Comparison of ENCODE assay signal across 18 mouse cellular contexts in genomic region chr10:34638245-34638644, GRCm38 (mm10).
DNase-seq lines count a peak whose midpoint lies in the region; ATAC-seq and TF ChIP-seq lines count a peak whose summit lies in the region.
"Had no signal": no experiment of that assay in that cellular context is flagged by ENCODE, and none has a peak within 500 bp of the region (broad histone marks: within the 10 kb centered on the region; RNA-seq: fewer than 3 reads in every experiment).

No protein-coding gene starts in this region.

- H3K36me3 ChIP-seq in heart, postnatal 0 days (replicated peaks; ENCODE audit: control insufficient read depth, insufficient read depth, low read length): no peaks in the 10 kb centered on the region
- H3K36me3 ChIP-seq in liver, postnatal 0 days (replicated peaks; ENCODE audit: insufficient read depth, low read length): no peaks in the 10 kb centered on the region
- no peaks in the 10 kb centered on the region for H3K36me3 ChIP-seq in ES-E14 (ENCODE audit: control insufficient read depth, insufficient read depth, low read length, poor library complexity, severe bottlenecking)
- no peaks in the 10 kb centered on the region for H3K36me3 ChIP-seq in forebrain, embryonic 14.5 days (ENCODE audit: control insufficient read depth, insufficient read depth, low read length)
- H3K36me3 ChIP-seq: heart, embryonic 10.5 days; limb, embryonic 13.5 days had no signal

- in situ Hi-C loops in ES-E14 (cut with MboI; ENCODE audit: low sequenced_read_pairs in 2 of 2, unreplicated experiment in 2 of 2): no loop called here

- TF ChIP-seq EP300 in heart, postnatal 0 days (IDR thresholded peaks at IDR 0.05; ENCODE audit: low read depth): no peak
- TF ChIP-seq EP300 in liver, postnatal 0 days (IDR thresholded peaks at IDR 0.05; ENCODE audit: low read depth): no peak

- no peaks in the 10 kb centered on the region for H3K4me1 ChIP-seq in heart, postnatal 0 days (ENCODE audit: control insufficient read depth, insufficient read depth)
- H3K4me1 ChIP-seq in liver, postnatal 0 days (ENCODE audit: insufficient read depth): no peaks in the 10 kb centered on the region
- H3K4me1 ChIP-seq in ES-E14 (ENCODE audit: control insufficient read depth in 2 of 2, insufficient read depth in 2 of 2, low read length in 2 of 2, poor library complexity in 1 of 2): no peaks in the 10 kb centered on the region
- H3K4me1 ChIP-seq in forebrain, embryonic 14.5 days (ENCODE audit: control insufficient read depth, insufficient read depth, low read length): no peaks in the 10 kb centered on the region
- H3K4me1 ChIP-seq: heart, embryonic 10.5 days; limb, embryonic 13.5 days had no signal

- no peak overlapping the region for H3K4me2 ChIP-seq in heart, postnatal 0 days (ENCODE audit: low read depth, low read length)
- no peak overlapping the region for H3K4me2 ChIP-seq in liver, postnatal 0 days (ENCODE audit: low read depth, low read length)
- no peak overlapping the region for H3K4me2 ChIP-seq in forebrain, embryonic 14.5 days (ENCODE audit: low read length)
- H3K4me2 ChIP-seq: limb, embryonic 13.5 days had no signal

- no peak for DNase-seq in heart, postnatal 0 days (ENCODE audit: low spot score)
- DNase-seq in heart, adult 8-10 months (ENCODE audit: low spot score): no peak
- no peak for DNase-seq in liver, postnatal 0 days
- DNase-seq in liver: no peak
- DNase-seq in ES-E14 (ENCODE audit: low read depth, low spot score): no peak
- DNase-seq in forebrain, embryonic 14.5 days (ENCODE audit: low spot score): no peak
- DNase-seq: adrenal gland, postnatal 14 days; cerebellum, adult 9-11 months; forebrain, postnatal 0 days; gastrocnemius, postnatal 10 days; heart, postnatal 36 days; right cerebral cortex, postnatal 25 days; thymus, postnatal 36 days had no signal

- H3K9ac ChIP-seq in heart, postnatal 0 days (replicated peaks; ENCODE audit: low read depth, low read length): no peak overlapping the region
- no peak overlapping the region for H3K9ac ChIP-seq in liver, postnatal 0 days (replicated peaks)
- no peak overlapping the region for H3K9ac ChIP-seq in ES-E14 (ENCODE audit: insufficient read depth, low read depth, low read length, poor library complexity, severe bottlenecking)
- H3K9ac ChIP-seq in forebrain, embryonic 14.5 days (ENCODE audit: low read length): no peak overlapping the region
- H3K9ac ChIP-seq: forebrain, postnatal 0 days; limb, embryonic 13.5 days had no signal

- no peaks in the 10 kb centered on the region for H3K27me3 ChIP-seq in heart, postnatal 0 days (ENCODE audit: control insufficient read depth, insufficient read depth, low read length)
- H3K27me3 ChIP-seq in liver, postnatal 0 days (ENCODE audit: insufficient read depth, low read length): no peaks in the 10 kb centered on the region
- H3K27me3 ChIP-seq in forebrain, embryonic 14.5 days (replicated peaks; ENCODE audit: control insufficient read depth, insufficient read depth, low read length): no peaks in the 10 kb centered on the region
- H3K27me3 ChIP-seq: limb, embryonic 13.5 days had no signal

- TF ChIP-seq CTCF in heart, postnatal 0 days (IDR thresholded peaks at IDR 0.05; ENCODE audit: low read depth): peak; percentile 14; the same call in 1 of the 2 replicates
- peak; percentile 15; the same call in 1 of the 2 replicates for TF ChIP-seq CTCF in liver, postnatal 0 days (IDR thresholded peaks at IDR 0.05; ENCODE audit: low read depth)

- no peak overlapping the region for H3K27ac ChIP-seq in heart, postnatal 0 days (ENCODE audit: low read depth)
- no peak overlapping the region for H3K27ac ChIP-seq in liver, postnatal 0 days (ENCODE audit: low read depth)
- no peak overlapping the region for H3K27ac ChIP-seq in ES-E14 (ENCODE audit: insufficient read depth, low read depth, low read length, poor library complexity, severe bottlenecking)
- H3K27ac ChIP-seq in forebrain, embryonic 14.5 days (ENCODE audit: low read depth, low read length): no peak overlapping the region
- H3K27ac ChIP-seq: heart, embryonic 10.5 days; limb, embryonic 13.5 days had no signal

- WGBS in heart, postnatal 0 days: 51% methylated on average over 1 of the region's 1 CpGs
- WGBS in liver, postnatal 0 days (ENCODE audit: insufficient replicate concordance): 51% methylated on average over 1 of the region's 1 CpGs
- 67% methylated on average over 1 of the region's 1 CpGs for WGBS in forebrain, embryonic 14.5 days

- H3K9me3 ChIP-seq in heart, postnatal 0 days (replicated peaks; ENCODE audit: control insufficient read depth, low read length): no peaks in the 10 kb centered on the region
- H3K9me3 ChIP-seq in liver, postnatal 0 days (ENCODE audit: low read length): no peaks in the 10 kb centered on the region
- no peaks in the 10 kb centered on the region for H3K9me3 ChIP-seq in ES-E14 (ENCODE audit: control insufficient read depth, insufficient read depth, low read depth, low read length)
- H3K9me3 ChIP-seq in forebrain, embryonic 14.5 days (replicated peaks; ENCODE audit: control insufficient read depth, low read length): no peaks in the 10 kb centered on the region
- H3K9me3 ChIP-seq: heart, embryonic 10.5 days; limb, embryonic 13.5 days had no signal

- ATAC-seq in heart, postnatal 0 days (ENCODE audit: insufficient read depth, low read depth): no peak
- no peak for ATAC-seq in liver, postnatal 0 days
- 0 out of 2 replicates have a peak, but pooled peaks have one; percentile 54 for ATAC-seq in megakaryocyte progenitor cell, adult 5-6 weeks (replicated peaks; ENCODE audit: poor library complexity)
- ATAC-seq in inflammation-experienced regulatory T-cells, adult 6 months: no peak
- no peak for ATAC-seq in forebrain, embryonic 14.5 days
- ATAC-seq: forebrain, postnatal 0 days; midbrain, embryonic 16.5 days had no signal

- H3K4me3 ChIP-seq in heart, postnatal 0 days (ENCODE audit: low read depth, low read length): no peak overlapping the region
- no peak overlapping the region for H3K4me3 ChIP-seq in liver, postnatal 0 days (ENCODE audit: low read depth, low read length)
- H3K4me3 ChIP-seq in ES-E14 (ENCODE audit: insufficient read depth in 1 of 2, low read depth in 1 of 2, low read length in 2 of 2, poor library complexity in 1 of 2, severe bottlenecking in 1 of 2): no peak overlapping the region
- H3K4me3 ChIP-seq in forebrain, embryonic 14.5 days (ENCODE audit: low read depth, low read length): no peak overlapping the region
- H3K4me3 ChIP-seq: heart, embryonic 10.5 days; limb, embryonic 13.5 days had no signal

TF ChIP-seq in ES-E14, 5 proteins besides CTCF, POLR2A, EP300 and RAD21:
- no peak for TF ChIP-seq CHD2 (IDR thresholded peaks at IDR 0.05; ENCODE audit: low read depth, low read length)
- TF ChIP-seq MAFK (IDR thresholded peaks at IDR 0.05; ENCODE audit: insufficient read depth, low read depth, low read length): no peak
- no peak for TF ChIP-seq HCFC1 (IDR thresholded peaks at IDR 0.05; ENCODE audit: borderline replicate concordance, insufficient read depth, low read length)
- no peak for TF ChIP-seq ZNF384 (IDR thresholded peaks at IDR 0.05; ENCODE audit: low read depth, low read length)
- peak; percentile 85 for TF ChIP-seq ZC3H11A (IDR thresholded peaks at IDR 0.05; ENCODE audit: borderline replicate concordance, low read depth, low read length)
